29 mouse cellular contexts compared by ENCODE assay signal in the genomic region with DNA sequence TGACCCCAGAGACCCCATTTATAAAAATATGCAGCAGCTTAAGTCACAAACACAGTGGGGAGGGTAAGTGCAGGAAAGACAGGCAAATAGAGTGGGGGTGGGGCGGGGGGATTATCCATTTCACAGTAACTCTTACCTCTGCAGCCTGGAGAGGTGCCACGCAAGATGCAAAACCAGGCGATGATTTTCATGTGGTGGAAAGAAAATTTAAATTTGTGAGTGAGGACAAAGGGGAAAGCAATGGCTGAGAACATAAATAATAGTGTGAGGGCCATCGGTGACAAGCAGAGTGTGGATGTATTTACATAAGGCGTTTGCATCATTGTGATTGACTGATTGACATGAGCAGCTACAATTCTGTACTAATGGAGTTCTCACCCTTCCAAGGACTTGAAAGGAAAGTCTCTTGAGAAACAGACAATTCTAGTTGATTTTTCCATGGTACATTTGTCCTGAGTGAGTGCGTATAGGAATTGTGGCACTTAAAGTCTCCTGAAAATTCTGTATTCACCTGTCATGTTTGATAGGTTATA.
DNase-seq lines count a peak whose midpoint lies in the region; ATAC-seq lines count a peak whose summit lies in the region.
"Had no signal": no experiment of that assay in that cellular context is flagged by ENCODE, and none has a peak within 500 bp of the region (broad histone marks: within the 10 kb centered on the region; RNA-seq: fewer than 3 reads in every experiment).

No protein-coding gene starts in this region.

- H3K4me3 ChIP-seq in forebrain, embryonic 13.5 days, result no peak overlapping the region
- H3K4me3 ChIP-seq in forebrain, embryonic 10.5 days, result no peak overlapping the region
- H3K4me3 ChIP-seq in heart, embryonic 11.5 days (ENCODE audit: low read depth, low read length), result no peak overlapping the region
- no peak overlapping the region for H3K4me3 ChIP-seq in midbrain, embryonic 14.5 days (replicated peaks; ENCODE audit: low read depth, low read length)
- H3K4me3 ChIP-seq in midbrain, embryonic 15.5 days, result no peak overlapping the region
- H3K4me3 ChIP-seq: embryonic facial prominence, embryonic 12.5 days; embryonic facial prominence, embryonic 15.5 days; heart, embryonic 12.5 days; heart, embryonic 15.5 days; hindbrain, embryonic 10.5 days; hindbrain, embryonic 13.5 days; intestine, embryonic 15.5 days had no signal

- H3K9ac ChIP-seq in forebrain, embryonic 13.5 days, result no peak overlapping the region
- H3K9ac ChIP-seq in heart, embryonic 11.5 days (ENCODE audit: low read depth, low read length), result no peak overlapping the region
- H3K9ac ChIP-seq in midbrain, embryonic 14.5 days (replicated peaks; ENCODE audit: low read length), result no peak overlapping the region
- no peak overlapping the region for H3K9ac ChIP-seq in midbrain, embryonic 15.5 days
- H3K9ac ChIP-seq: embryonic facial prominence, embryonic 12.5 days; embryonic facial prominence, embryonic 15.5 days; heart, embryonic 12.5 days; heart, embryonic 15.5 days; hindbrain, embryonic 13.5 days; intestine, embryonic 15.5 days had no signal

- no peaks in the 10 kb centered on the region for H3K36me3 ChIP-seq in forebrain, embryonic 13.5 days (ENCODE audit: poor library complexity, severe bottlenecking)
- no peaks in the 10 kb centered on the region for H3K36me3 ChIP-seq in forebrain, embryonic 10.5 days (replicated peaks)
- no peaks in the 10 kb centered on the region for H3K36me3 ChIP-seq in heart, embryonic 11.5 days (ENCODE audit: control insufficient read depth, insufficient read depth, low read length)
- no peaks in the 10 kb centered on the region for H3K36me3 ChIP-seq in midbrain, embryonic 14.5 days (ENCODE audit: control insufficient read depth, insufficient read depth, low read length)
- H3K36me3 ChIP-seq in midbrain, embryonic 15.5 days (replicated peaks), result no peaks in the 10 kb centered on the region
- H3K36me3 ChIP-seq: embryonic facial prominence, embryonic 12.5 days; embryonic facial prominence, embryonic 15.5 days; G1E; heart, embryonic 12.5 days; heart, embryonic 15.5 days; hindbrain, embryonic 10.5 days; hindbrain, embryonic 13.5 days; intestine, embryonic 15.5 days had no signal

- no peak for DNase-seq in forebrain, embryonic 10.5 days (ENCODE audit: extremely low spot score, low spot score)
- DNase-seq in heart, adult 11 months, result peak; percentile 51
- peak; percentile 9 for DNase-seq in midbrain, embryonic 14.5 days
- DNase-seq: adrenal gland, postnatal 10 days; adrenal gland, postnatal 36 days; B cell, adult 2 months; cerebellum, adult 11 months; cerebellum, adult 2 months; cerebellum, adult 9-11 months; cerebellum, postnatal 25 days; gastrocnemius, postnatal 10 days; gastrocnemius, postnatal 36 days; heart, postnatal 10 days; heart, postnatal 36 days; kidney, adult 11 months had no signal

- no peak overlapping the region for H3K4me2 ChIP-seq in forebrain, embryonic 13.5 days
- no peak overlapping the region for H3K4me2 ChIP-seq in heart, embryonic 11.5 days
- H3K4me2 ChIP-seq in midbrain, embryonic 14.5 days (ENCODE audit: low read length), result no peak overlapping the region
- H3K4me2 ChIP-seq in midbrain, embryonic 15.5 days, result no peak overlapping the region
- H3K4me2 ChIP-seq: embryonic facial prominence, embryonic 12.5 days; embryonic facial prominence, embryonic 15.5 days; heart, embryonic 12.5 days; heart, embryonic 15.5 days; hindbrain, embryonic 13.5 days; intestine, embryonic 15.5 days had no signal

- 53% methylated on average over 6 of the region's 6 CpGs for WGBS in forebrain, embryonic 13.5 days
- WGBS in forebrain, embryonic 10.5 days, result 67% methylated on average over 6 of the region's 6 CpGs
- 62% methylated on average over 6 of the region's 6 CpGs for WGBS in heart, embryonic 11.5 days (ENCODE audit: insufficient replicate concordance)
- 37% methylated on average over 6 of the region's 6 CpGs for WGBS in midbrain, embryonic 14.5 days
- WGBS in midbrain, embryonic 15.5 days, result 40% methylated on average over 6 of the region's 6 CpGs

- H3K27me3 ChIP-seq in forebrain, embryonic 13.5 days, result no peaks in the 10 kb centered on the region
- no peaks in the 10 kb centered on the region for H3K27me3 ChIP-seq in forebrain, embryonic 10.5 days (ENCODE audit: poor library complexity, severe bottlenecking)
- H3K27me3 ChIP-seq in heart, embryonic 11.5 days (ENCODE audit: control insufficient read depth, insufficient read depth, low read length), result no peaks in the 10 kb centered on the region
- no peaks in the 10 kb centered on the region for H3K27me3 ChIP-seq in midbrain, embryonic 14.5 days (ENCODE audit: control insufficient read depth, insufficient read depth, low read length)
- H3K27me3 ChIP-seq in midbrain, embryonic 15.5 days (replicated peaks), result no peaks in the 10 kb centered on the region
- H3K27me3 ChIP-seq: CH12.LX; embryonic facial prominence, embryonic 12.5 days; embryonic facial prominence, embryonic 15.5 days; heart, embryonic 12.5 days; heart, embryonic 15.5 days; hindbrain, embryonic 13.5 days; intestine, embryonic 15.5 days; Patski had no signal

- peaks cover 8% of the 10 kb centered on the region for H3K4me1 ChIP-seq in forebrain, embryonic 13.5 days
- peaks cover 6% of the 10 kb centered on the region; the same call in 1 of the 2 replicates for H3K4me1 ChIP-seq in forebrain, embryonic 10.5 days
- no peaks in the 10 kb centered on the region for H3K4me1 ChIP-seq in heart, embryonic 11.5 days (ENCODE audit: control insufficient read depth, insufficient read depth, low read length)
- no peaks in the 10 kb centered on the region for H3K4me1 ChIP-seq in midbrain, embryonic 14.5 days (ENCODE audit: control insufficient read depth, insufficient read depth, low read length)
- H3K4me1 ChIP-seq in midbrain, embryonic 15.5 days, result no peaks in the 10 kb centered on the region
- H3K4me1 ChIP-seq: embryonic facial prominence, embryonic 12.5 days; embryonic facial prominence, embryonic 15.5 days; intestine, embryonic 15.5 days had no signal

- 0 out of 2 replicates have a peak overlapping the region, but pooled peaks have one; percentile 20 for H3K27ac ChIP-seq in forebrain, embryonic 13.5 days
- H3K27ac ChIP-seq in forebrain, embryonic 10.5 days, result no peak overlapping the region
- H3K27ac ChIP-seq in heart, embryonic 11.5 days (ENCODE audit: low read depth, low read length), result no peak overlapping the region
- H3K27ac ChIP-seq in midbrain, embryonic 14.5 days (replicated peaks; ENCODE audit: low read depth, low read length), result no peak overlapping the region
- H3K27ac ChIP-seq in midbrain, embryonic 15.5 days, result no peak overlapping the region
- H3K27ac ChIP-seq: embryonic facial prominence, embryonic 12.5 days; embryonic facial prominence, embryonic 15.5 days; heart, embryonic 15.5 days; hindbrain, embryonic 10.5 days; hindbrain, embryonic 13.5 days; intestine, embryonic 15.5 days had no signal

- ATAC-seq in forebrain, embryonic 13.5 days, result peak; percentile 48; the same call in 1 of the 2 replicates
- no peak for ATAC-seq in heart, embryonic 11.5 days (replicated peaks; ENCODE audit: insufficient number of reproducible peaks, low FRiP score, low TSS enrichment)
- ATAC-seq in midbrain, embryonic 14.5 days (ENCODE audit: low FRiP score, low TSS enrichment), result peak; percentile 63; the same call in 1 of the 2 replicates
- no peak; the same call in 1 of the 2 replicates for ATAC-seq in midbrain, embryonic 15.5 days (replicated peaks)
- ATAC-seq: hindbrain, embryonic 16.5 days; intestine, embryonic 15.5 days; Patski had no signal

- H3K9me3 ChIP-seq in forebrain, embryonic 13.5 days (replicated peaks), result no peaks in the 10 kb centered on the region
- H3K9me3 ChIP-seq in forebrain, embryonic 10.5 days, result no peaks in the 10 kb centered on the region
- H3K9me3 ChIP-seq in heart, embryonic 11.5 days (replicated peaks; ENCODE audit: control insufficient read depth, low read length), result no peaks in the 10 kb centered on the region
- no peaks in the 10 kb centered on the region for H3K9me3 ChIP-seq in midbrain, embryonic 14.5 days (ENCODE audit: control insufficient read depth, low read length)
- no peaks in the 10 kb centered on the region for H3K9me3 ChIP-seq in midbrain, embryonic 15.5 days
- H3K9me3 ChIP-seq: embryonic facial prominence, embryonic 12.5 days; embryonic facial prominence, embryonic 15.5 days; G1E; heart, embryonic 12.5 days; heart, embryonic 15.5 days; hindbrain, embryonic 10.5 days; hindbrain, embryonic 13.5 days; intestine, embryonic 15.5 days had no signal

Comparison
In these comparisons a context has a peak if more than half of its experiments do, and no peak if none do; other contexts are left out.
1. ATAC-seq: peak in forebrain, embryonic 13.5 days (single experiment) and midbrain, embryonic 14.5 days (single experiment); none in heart, embryonic 11.5 days (single experiment) and midbrain, embryonic 15.5 days (single experiment).